Mouse (Mus musculus) urinary bladder, postnatal 4 days (tissue): ENCODE data around the gene Nsg1.

Experiments
- DNase-seq, 2 experiments: peaks; one replicate each; pipeline ENCODE4 v3.0.0; 2021 to 2022; ENCODE audit warnings: low spot score in 2 of 2

The Nsg1 gene

GRCm38 (mm10) chr5:38140893-38141292 lies 18.8 kb downstream of the Nsg1 start:
- no peak for DNase-seq

GRCm38 (mm10) chr5:38137163-38137562 lies 22.5 kb downstream of the Nsg1 start:
- no peak for DNase-seq

GRCm38 (mm10) chr5:38136247-38136646 lies 23.5 kb downstream of the Nsg1 start:
- no peak for DNase-seq

GRCm38 (mm10) chr5:38129339-38129738 lies 30.4 kb downstream of the Nsg1 start:
- DNase-seq, result no peak

GRCm38 (mm10) chr5:38126519-38127306 lies 33.0 kb downstream of the Nsg1 start:
- DNase-seq, result no peak

- DNase-seq, result no peak
Measured at GRCm38 (mm10) chr5:38121699-38122098, 38.0 kb downstream of the Nsg1 start.

GRCm38 (mm10) chr5:38119268-38119667 lies 40.4 kb downstream of the Nsg1 start:
- no peak for DNase-seq

- DNase-seq, result no peak
Measured at GRCm38 (mm10) chr5:38117056-38117455, 42.7 kb downstream of the Nsg1 start.

GRCm38 (mm10) chr5:38114526-38114925 lies 45.2 kb downstream of the Nsg1 start:
- DNase-seq, result no peak

- DNase-seq, result no peak
Measured at GRCm38 (mm10) chr5:38106807-38107206, 52.9 kb downstream of the Nsg1 start.

- no peak for DNase-seq
Measured at GRCm38 (mm10) chr5:38106080-38106697, 53.5 kb downstream of the Nsg1 start.

- DNase-seq, result no peak
Measured at GRCm38 (mm10) chr5:38102945-38103344, 56.8 kb downstream of the Nsg1 start.

- DNase-seq, result no peak
Measured at GRCm38 (mm10) chr5:38099139-38099676, 60.5 kb downstream of the Nsg1 start.

- DNase-seq, result no peak
Measured at GRCm38 (mm10) chr5:38097501-38098093, 62.1 kb downstream of the Nsg1 start.

GRCm38 (mm10) chr5:38094331-38094730 lies 65.4 kb downstream of the Nsg1 start:
- DNase-seq, result no peak

- no peak for DNase-seq
Measured at GRCm38 (mm10) chr5:38091966-38092304, 67.8 kb downstream of the Nsg1 start.

- no peak for DNase-seq
Measured at GRCm38 (mm10) chr5:38091046-38091965, 68.4 kb downstream of the Nsg1 start.

GRCm38 (mm10) chr5:38090581-38090980 lies 69.1 kb downstream of the Nsg1 start:
- no peak for DNase-seq

- no peak for DNase-seq
Measured at GRCm38 (mm10) chr5:38090111-38090510, 69.6 kb downstream of the Nsg1 start.
